Mouse (Mus musculus) ovary, adult 18-20 months (tissue): ENCODE results near the gene Polr3e.
A peak's percentile ranks its signal among the peaks of the same experiment; 100 is the strongest.

Experiments
- DNase-seq: peaks from one replicate; pipeline ENCODE4 v3.0.0; 2022; ENCODE audit warnings: low spot score, mixed read lengths

Gene Polr3e

DNA sequence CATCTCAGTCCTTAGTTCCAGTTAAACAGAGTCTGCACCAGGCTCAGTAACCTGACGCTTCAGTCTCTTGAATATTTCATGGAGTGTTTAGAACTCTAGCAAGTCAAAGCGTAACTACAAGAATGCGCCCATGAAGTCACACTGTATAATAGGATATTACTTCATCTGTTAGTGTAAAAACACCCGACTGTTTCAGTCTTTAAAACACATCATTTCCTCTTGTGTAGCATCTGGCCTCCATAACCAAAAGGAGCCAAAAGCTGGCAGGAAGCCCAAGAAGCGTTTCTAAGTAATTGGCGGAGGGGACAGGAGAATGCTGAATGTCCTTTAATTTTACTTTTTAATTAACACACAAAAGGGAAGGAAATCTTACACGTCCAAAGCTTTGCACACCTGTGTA lies 59.5 kb downstream of the Polr3e start:
- DNase-seq, result no peak

DNA sequence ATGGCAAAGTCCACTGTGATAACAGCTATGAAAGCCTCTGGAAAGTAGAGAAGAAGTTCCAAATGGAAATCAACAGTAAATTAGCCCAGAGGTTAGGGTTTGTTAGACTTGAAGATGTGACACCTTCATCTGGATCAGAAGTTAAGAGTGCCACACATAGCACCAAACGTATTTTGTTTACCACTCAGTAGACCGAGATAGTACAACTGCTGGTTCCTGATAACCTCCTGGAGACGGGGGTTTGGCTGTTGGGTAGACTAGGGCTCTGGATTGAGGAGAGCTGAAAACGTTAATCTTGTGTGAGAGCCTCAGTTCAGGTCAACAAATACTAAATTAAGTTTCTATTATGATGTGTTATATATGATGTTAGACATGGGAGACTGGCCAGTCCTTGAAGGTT lies 62.5 kb downstream of the Polr3e start:
- DNase-seq, result no peak

DNA sequence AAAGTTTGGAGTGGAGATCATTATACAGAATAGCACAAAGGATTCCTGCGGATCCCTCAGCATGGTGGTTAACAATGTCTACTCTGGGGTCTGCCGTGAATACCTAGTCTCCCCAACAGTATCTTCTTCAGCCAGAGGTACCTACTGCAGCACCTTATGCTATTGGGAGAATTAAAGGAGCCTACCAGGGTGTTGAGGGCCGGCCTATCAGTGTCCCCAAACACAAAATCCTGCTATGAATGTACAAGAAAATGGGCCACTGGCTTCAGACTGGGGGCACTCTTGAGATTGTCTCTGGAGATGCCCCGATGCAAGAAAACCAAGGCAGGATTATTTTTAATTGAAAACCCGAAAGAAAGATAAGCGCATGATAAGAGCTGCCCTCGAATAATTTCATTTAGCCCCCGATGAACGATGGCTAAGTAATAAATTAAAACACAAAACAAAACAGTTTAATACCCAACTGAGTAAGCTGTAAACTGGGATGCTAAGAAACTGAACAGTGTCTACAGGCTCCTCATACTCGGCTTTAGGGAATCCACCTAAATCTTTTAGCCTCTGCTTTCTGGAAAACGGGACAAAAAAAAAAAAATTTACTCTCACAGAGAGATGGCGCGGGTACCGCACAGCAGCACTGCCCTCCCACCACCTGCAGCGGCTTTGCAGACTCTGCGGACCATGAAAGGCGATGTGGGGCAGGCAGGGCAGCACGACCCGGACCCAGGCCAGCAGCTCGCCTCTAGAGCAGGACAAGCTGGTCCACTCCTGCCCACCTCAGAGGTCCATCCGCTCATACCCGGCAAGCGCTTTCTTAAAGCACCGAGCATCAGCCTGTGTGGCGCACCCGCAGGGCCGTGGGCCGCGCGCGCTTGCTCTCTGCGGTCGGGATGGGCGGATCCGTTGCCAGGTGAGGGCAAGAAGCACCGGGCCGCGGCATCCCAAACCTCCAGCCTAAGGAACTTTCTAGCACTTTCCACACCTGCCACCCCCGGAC lies 63.7 kb downstream of the Polr3e start:
- peak; percentile 17 for DNase-seq

DNA sequence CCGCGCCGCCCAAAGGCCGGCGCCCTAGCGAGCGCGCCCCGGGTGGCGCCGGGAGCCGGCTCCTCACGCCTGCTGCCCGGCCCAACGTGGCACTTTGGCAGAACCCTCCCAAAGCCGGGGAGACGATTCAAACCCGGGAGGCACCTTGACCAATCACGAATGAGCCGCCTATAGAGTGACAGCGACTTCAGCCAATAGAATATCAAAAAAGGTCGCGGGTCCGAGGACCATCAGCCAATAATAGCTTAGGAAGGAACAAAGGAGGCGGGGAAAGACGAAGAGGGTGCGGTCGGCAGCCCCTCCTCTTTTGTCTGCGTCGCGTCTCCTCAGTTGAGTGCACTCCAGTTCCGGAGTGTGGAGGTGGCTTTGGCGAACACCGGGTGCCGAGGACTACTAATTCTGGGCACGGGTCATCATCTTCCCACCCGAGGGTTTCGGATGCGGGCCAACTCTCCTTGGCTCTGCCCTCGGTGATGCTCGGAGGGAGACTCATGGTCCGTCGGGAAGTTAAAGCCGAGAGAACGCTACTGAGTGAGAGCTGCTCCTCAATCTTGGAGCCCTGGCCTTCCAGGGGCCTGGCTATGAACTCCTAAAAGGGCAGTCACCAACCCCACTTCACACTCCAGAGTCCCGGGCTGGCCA lies 64.8 kb downstream of the Polr3e start, which contains the start of the genes Cdr2 and Mfsd13b:
Cdr2 (minus strand) TSS at position 113 of the 642 bp plus-strand sequence.
Mfsd13b (plus strand) TSS at position 310 of the 642 bp plus-strand sequence.
- peak; percentile 93 for DNase-seq

DNA sequence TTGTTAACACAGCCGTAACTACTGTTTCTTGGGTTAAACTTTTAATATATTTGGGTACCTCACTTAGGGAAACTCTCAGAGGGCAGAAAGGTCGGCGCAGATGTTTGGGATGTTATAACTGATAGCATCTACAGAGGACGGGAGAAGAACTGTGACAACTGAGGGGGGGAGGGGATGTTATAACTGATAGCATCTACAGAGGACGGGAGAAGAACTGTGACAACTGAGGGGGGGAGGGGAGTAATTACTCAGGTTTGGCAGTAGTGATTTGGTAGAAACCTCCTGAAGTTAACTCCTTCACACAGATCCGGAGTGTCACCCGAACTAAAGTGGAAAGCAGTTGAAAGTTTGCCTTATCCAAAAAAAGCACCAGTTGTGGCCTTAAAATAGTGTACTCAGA lies 65.4 kb downstream of the Polr3e start:
- DNase-seq, result no peak

DNA sequence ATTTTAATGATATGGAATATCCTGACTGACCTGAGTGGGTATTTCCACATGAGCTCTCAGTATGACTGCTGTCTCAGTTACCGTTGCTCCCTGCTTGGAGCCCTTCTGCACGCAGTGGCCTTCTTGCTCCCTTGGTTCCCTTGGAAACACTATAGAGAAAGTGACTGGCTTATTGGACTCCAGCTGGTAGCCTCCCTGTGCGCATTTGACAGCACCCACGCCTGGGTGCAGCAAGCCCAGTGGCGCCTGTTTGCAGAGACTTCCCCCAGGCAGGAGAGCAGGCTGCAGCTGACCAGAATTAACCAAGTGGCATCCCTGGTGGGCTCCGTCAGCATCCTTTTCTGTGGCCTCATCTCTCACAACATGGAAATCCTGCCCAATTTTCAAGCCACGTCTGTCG lies 73.6 kb downstream of the Polr3e start:
- no peak for DNase-seq
